Mouse (Mus musculus): Measurements from ENCODE around the gene Nr2c2. TPM values are rescaled to one million over a fixed set of nuclear protein-coding genes. Genes with fewer than 3 reads are reported as not detected.
A peak's percentile ranks its signal among the peaks of the same experiment; 100 is the strongest.

Gene Nr2c2
- total and polyA plus RNA-seq, 2 experiments = 4.8 to 16.3 TPM

DNA sequence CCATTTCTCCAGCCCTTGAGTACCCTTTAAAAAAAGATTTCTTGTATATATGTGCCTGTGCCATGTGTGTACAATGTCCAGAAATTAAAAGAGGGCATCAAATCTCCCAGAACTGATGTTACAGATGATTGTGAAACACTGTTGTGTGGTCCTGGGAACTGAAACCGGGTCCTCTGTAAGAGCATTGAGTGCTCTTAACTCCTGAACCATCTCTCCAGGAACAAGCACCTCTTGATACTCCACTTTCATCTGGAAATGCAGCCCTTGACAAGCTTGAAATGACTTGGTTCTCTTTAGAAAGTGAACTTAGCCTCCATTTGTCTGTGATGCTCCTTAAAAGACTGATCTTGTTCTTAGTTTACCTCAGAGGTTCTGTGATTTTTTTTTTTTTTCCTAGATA lies 71.5 kb downstream of the Nr2c2 start:
- H3K4me3 ChIP-seq (ENCODE audit: insufficient read depth, low read depth, low read length) = no peak overlapping the region
- 88% methylated on average over 1 of the region's 1 CpGs for WGBS
- H3K79me2 ChIP-seq (ENCODE audit: control insufficient read depth, insufficient read depth, low read length) = no peaks in the 10 kb centered on the region
- no peak for TF ChIP-seq POLR2A (IDR thresholded peaks at IDR 0.05; ENCODE audit: extremely low read depth, insufficient read depth, low read length)
- H3K27ac ChIP-seq (replicated peaks; ENCODE audit: insufficient read depth, low read depth, low read length) = no peak overlapping the region
- no peaks in the 10 kb centered on the region for H3K4me1 ChIP-seq (ENCODE audit: control insufficient read depth, insufficient read depth, low read length)
- no peak for DNase-seq (ENCODE audit: extremely low read depth, low read depth, low spot score)
- H3K9ac ChIP-seq (ENCODE audit: low read depth, low read length) = no peak overlapping the region
- H3K27me3 ChIP-seq (ENCODE audit: control insufficient read depth, insufficient read depth, low read length) = no peaks in the 10 kb centered on the region
- H3K36me3 ChIP-seq (ENCODE audit: control insufficient read depth, insufficient read depth, low read length) = peaks cover 76% of the 10 kb centered on the region

DNA sequence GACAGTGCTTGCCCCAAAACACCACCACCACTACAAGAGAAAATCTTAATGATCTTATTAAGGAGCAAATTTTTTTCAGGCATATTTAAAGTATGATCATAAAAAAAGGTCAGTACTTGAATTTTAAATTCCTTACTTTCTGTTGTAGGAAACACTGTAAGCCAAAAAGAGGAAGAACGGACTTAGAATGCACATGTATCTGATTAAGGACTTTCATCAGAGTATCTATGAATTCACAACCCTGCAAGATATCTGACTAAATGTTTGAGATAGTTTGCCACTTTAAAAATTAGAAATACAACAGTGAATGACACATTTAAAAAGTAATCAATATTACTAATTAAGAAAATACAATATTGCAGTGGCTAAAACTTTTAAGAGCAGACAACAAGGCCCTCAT lies 85.3 kb downstream of the Nr2c2 start:
- TF ChIP-seq POLR2A (IDR thresholded peaks at IDR 0.05; ENCODE audit: extremely low read depth, insufficient read depth, low read length) (no peak), CTCF (IDR thresholded peaks at IDR 0.05; ENCODE audit: low read depth, low read length) (no peak)
- Histone ChIP-seq H3K9ac (ENCODE audit: low read depth, low read length) (no peak overlapping the region), H3K36me3 (ENCODE audit: control insufficient read depth, insufficient read depth, low read length) (peaks cover 18% of the 10 kb centered on the region)

DNA sequence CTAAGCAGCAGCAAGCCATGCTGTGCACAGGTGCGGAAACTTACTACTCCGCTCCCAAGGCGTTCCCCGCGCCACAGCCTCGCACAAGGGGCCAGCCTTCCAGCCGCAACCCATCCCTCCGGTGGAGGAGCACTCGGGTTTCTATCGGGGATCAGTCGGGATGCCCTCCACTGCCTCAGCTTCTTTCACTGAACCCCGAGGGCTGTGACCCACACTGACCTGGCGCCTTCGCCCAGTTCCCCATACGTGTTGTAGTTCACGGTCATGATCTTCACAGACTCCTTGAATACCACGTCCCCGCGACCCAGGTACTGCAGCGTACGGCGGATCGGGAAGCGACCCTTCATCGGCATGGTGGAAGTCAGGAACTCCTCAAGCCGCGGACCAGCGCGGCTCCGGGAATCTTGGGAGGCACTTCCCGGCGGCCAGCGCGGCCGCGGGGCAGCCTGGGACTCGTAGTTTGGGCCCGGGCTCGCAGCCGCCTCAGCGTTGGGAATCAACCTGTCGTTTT lies 92.5 kb downstream of the Nr2c2 start, which contains the start of gene Mrps25:
TSS of gene Mrps25 (minus strand) at position 413 of the 511 bp plus-strand sequence.
- peak within 1 kb of the TSS; percentile 77 for H3K9ac ChIP-seq (ENCODE audit: low read depth, low read length)
- H3K27ac ChIP-seq (replicated peaks; ENCODE audit: insufficient read depth, low read depth, low read length) = no peak within 1 kb of the TSS
- peaks cover 4% of the 10 kb centered on the region; the same call in 1 of the 2 replicates for H3K79me2 ChIP-seq (ENCODE audit: control insufficient read depth, insufficient read depth, low read length)
- H3K4me3 ChIP-seq (ENCODE audit: insufficient read depth, low read depth, low read length) = peak within 1 kb of the TSS; percentile 82
- H3K4me1 ChIP-seq (ENCODE audit: control insufficient read depth, insufficient read depth, low read length) = no peaks in the 10 kb centered on the region
- TF ChIP-seq POLR2A (IDR thresholded peaks at IDR 0.05; ENCODE audit: extremely low read depth, insufficient read depth, low read length) = peak; percentile 64; the same call in 1 of the 2 replicates
- no peak for TF ChIP-seq CTCF (IDR thresholded peaks at IDR 0.05; ENCODE audit: low read depth, low read length)
- peak; percentile 42 for DNase-seq (ENCODE audit: extremely low read depth, low read depth, low spot score)
- 0 out of 2 replicates have a peak, but pooled peaks cover 1% of the 10 kb centered on the region for H3K36me3 ChIP-seq (ENCODE audit: control insufficient read depth, insufficient read depth, low read length)
- WGBS = under 1% methylated on average over 42 of the region's 42 CpGs
- no peaks in the 10 kb centered on the region for H3K27me3 ChIP-seq (ENCODE audit: control insufficient read depth, insufficient read depth, low read length)

More for the DNA sequence above, 85.3 kb downstream of the Nr2c2 start:
- Histone ChIP-seq H3K27ac (replicated peaks; ENCODE audit: insufficient read depth, low read depth, low read length) (no peak overlapping the region), H3K4me1 (ENCODE audit: control insufficient read depth, insufficient read depth, low read length) (no peaks in the 10 kb centered on the region), H3K79me2 (ENCODE audit: control insufficient read depth, insufficient read depth, low read length) (peaks cover 4% of the 10 kb centered on the region; the same call in 1 of the 2 replicates), H3K27me3 (ENCODE audit: control insufficient read depth, insufficient read depth, low read length) (no peaks in the 10 kb centered on the region), H3K4me3 (ENCODE audit: insufficient read depth, low read depth, low read length) (no peak overlapping the region)
- 92% methylated on average over 1 of the region's 1 CpGs for WGBS
- DNase-seq (ENCODE audit: extremely low read depth, low read depth, low spot score) = no peak

DNA sequence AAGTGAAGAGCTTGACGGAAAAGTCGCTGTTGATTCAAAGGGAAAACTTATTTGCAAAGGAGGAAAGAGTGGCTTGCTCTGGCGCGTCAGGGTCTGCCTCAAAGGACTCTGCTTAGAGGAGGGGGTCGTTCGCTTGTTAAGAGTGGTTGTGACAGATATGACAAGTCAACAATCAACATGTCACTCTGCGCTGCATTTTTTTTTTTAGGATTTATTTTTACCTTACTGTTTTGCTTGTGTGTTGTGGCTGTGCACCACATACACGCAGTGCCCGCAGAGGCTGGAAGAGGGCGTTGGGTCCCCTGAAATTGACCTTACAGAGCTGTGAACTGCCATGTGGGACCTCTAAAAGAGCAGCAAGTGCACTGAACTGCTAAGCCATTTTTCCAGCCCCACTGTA lies 93.0 kb downstream of the Nr2c2 start:
- peaks cover 4% of the 10 kb centered on the region; the same call in 1 of the 2 replicates for H3K79me2 ChIP-seq (ENCODE audit: control insufficient read depth, insufficient read depth, low read length)
- no peak overlapping the region for H3K27ac ChIP-seq (replicated peaks; ENCODE audit: insufficient read depth, low read depth, low read length)
- no peaks in the 10 kb centered on the region for H3K27me3 ChIP-seq (ENCODE audit: control insufficient read depth, insufficient read depth, low read length)
- no peak for DNase-seq (ENCODE audit: extremely low read depth, low read depth, low spot score)
- TF ChIP-seq CTCF (IDR thresholded peaks at IDR 0.05; ENCODE audit: low read depth, low read length) = peak; percentile 28; the same call in 1 of the 2 replicates
- no peak for TF ChIP-seq POLR2A (IDR thresholded peaks at IDR 0.05; ENCODE audit: extremely low read depth, insufficient read depth, low read length)
- H3K4me3 ChIP-seq (ENCODE audit: insufficient read depth, low read depth, low read length) = peak overlapping the region; percentile 82
- H3K36me3 ChIP-seq (ENCODE audit: control insufficient read depth, insufficient read depth, low read length) = peaks cover 3% of the 10 kb centered on the region; the same call in 1 of the 2 replicates
- WGBS = 8% methylated on average over 10 of the region's 10 CpGs
- H3K4me1 ChIP-seq (ENCODE audit: control insufficient read depth, insufficient read depth, low read length) = no peaks in the 10 kb centered on the region
- peak overlapping the region; percentile 28; the same call in 1 of the 2 replicates for H3K9ac ChIP-seq (ENCODE audit: low read depth, low read length)

DNA sequence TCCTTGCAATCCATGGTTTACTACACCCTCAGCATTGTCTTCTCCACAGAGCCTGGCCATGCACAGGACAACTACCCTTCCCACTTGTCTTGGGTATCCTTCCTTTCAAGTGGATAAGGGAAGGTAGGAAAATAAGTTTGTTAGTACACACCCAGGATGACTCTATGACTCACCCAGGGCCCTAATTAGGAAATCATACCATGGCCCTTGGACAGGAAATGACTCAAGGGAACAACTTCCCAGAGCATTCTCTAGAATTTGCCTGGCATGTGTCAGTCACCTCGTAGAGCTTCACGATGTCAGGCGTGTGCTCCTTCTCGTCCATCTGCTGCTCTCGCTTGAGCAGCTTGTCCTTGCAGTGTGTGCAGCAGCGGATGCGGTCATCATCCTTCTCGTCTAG lies 108.2 kb downstream of the Nr2c2 start:
- no peaks in the 10 kb centered on the region for H3K79me2 ChIP-seq (ENCODE audit: control insufficient read depth, insufficient read depth, low read length)
- WGBS = 82% methylated on average over 8 of the region's 8 CpGs
- no peak overlapping the region for H3K4me3 ChIP-seq (ENCODE audit: insufficient read depth, low read depth, low read length)
- H3K36me3 ChIP-seq (ENCODE audit: control insufficient read depth, insufficient read depth, low read length) = peaks cover 60% of the 10 kb centered on the region
- no peak for DNase-seq (ENCODE audit: extremely low read depth, low read depth, low spot score)
- no peaks in the 10 kb centered on the region for H3K4me1 ChIP-seq (ENCODE audit: control insufficient read depth, insufficient read depth, low read length)
- H3K27ac ChIP-seq (replicated peaks; ENCODE audit: insufficient read depth, low read depth, low read length) = no peak overlapping the region
- H3K27me3 ChIP-seq (ENCODE audit: control insufficient read depth, insufficient read depth, low read length) = no peaks in the 10 kb centered on the region
- H3K9ac ChIP-seq (ENCODE audit: low read depth, low read length) = no peak overlapping the region
- TF ChIP-seq CTCF (IDR thresholded peaks at IDR 0.05; ENCODE audit: low read depth, low read length) = no peak
- TF ChIP-seq POLR2A (IDR thresholded peaks at IDR 0.05; ENCODE audit: extremely low read depth, insufficient read depth, low read length) = no peak

All from liver, adult 2 months (tissue).